Mouse (Mus musculus) limb, embryonic 15.5 days (tissue): Measurements from ENCODE around the gene Rho. TPM values are rescaled to one million over a fixed set of nuclear protein-coding genes. Genes with fewer than 3 reads are reported as not detected.

Source experiments
- ATAC-seq: fragments of 200-750 bp; cut with Nextera tagmentation; 2 replicates; pipeline ENCODE4 v1.8.0; 2017; ENCODE audit warnings: low read depth, moderate TSS enrichment; ENCODE audit not compliant: insufficient number of reproducible peaks, low FRiP score, low TSS enrichment
- H3K27ac ChIP-seq: fragments of 300-500 bp; sonication (generic); 2 replicates; pipeline ENCODE4 v1.5.1; 2015; ENCODE audit warnings: moderate library complexity, mild to moderate bottlenecking, inconsistent platforms
- H3K27me3 ChIP-seq: fragments of 300-500 bp; sonication (generic); 2 replicates; pipeline ENCODE4 v1.6.1; 2015; ENCODE audit warnings: inconsistent platforms
- H3K36me3 ChIP-seq: fragments of 300-500 bp; sonication (generic); 2 replicates; pipeline ENCODE4 v1.6.1; 2015; ENCODE audit warnings: inconsistent platforms
- H3K4me1 ChIP-seq: fragments of 300-500 bp; sonication (generic); 2 replicates; pipeline ENCODE4 v1.6.1; 2015; ENCODE audit warnings: inconsistent platforms
- H3K4me2 ChIP-seq: fragments of 300-500 bp; sonication (generic); 2 replicates; pipeline ENCODE4 v1.6.1; 2015; ENCODE audit warnings: mild to moderate bottlenecking, inconsistent platforms
- H3K4me3 ChIP-seq: fragments of 300-500 bp; sonication (generic); 2 replicates; pipeline ENCODE4 v1.5.1; 2015; ENCODE audit warnings: mild to moderate bottlenecking, inconsistent platforms
- H3K9ac ChIP-seq: fragments of 300-500 bp; sonication (generic); 2 replicates; pipeline ENCODE4 v1.6.1; 2015; ENCODE audit warnings: inconsistent platforms
- H3K9me3 ChIP-seq: fragments of 300-500 bp; sonication (generic); 2 replicates; pipeline ENCODE4 v1.6.1; 2016; ENCODE audit warnings: inconsistent platforms
- WGBS: fragments of 180-500 bp; shearing (Covaris S2); methylation state at CpG from one replicate; pipeline ENCODE4 v1.1.7; 2015; 5-methylcytosine and 5-hydroxymethylcytosine counted together
- polyA plus RNA-seq: library from polyadenylated mRNA; unstranded; fragments of >200 nt; fragmentation: Nextera tagmentation; extraction: Ambion mirVana; gene quantifications from 2 replicates; pipeline ENCODE4 v1.2.1, GENCODE M21; 2015

Gene Rho
- polyA plus RNA-seq, 1 experiment from 2014 or later, result 0.12 TPM

- no peak for ATAC-seq
- Histone ChIP-seq H3K4me2 (no peak overlapping the region), H3K36me3 (peaks cover 15% of the 10 kb centered on the region; the same call in 1 of the 2 replicates), H3K9me3 (no peaks in the 10 kb centered on the region), H3K27me3 (no peaks in the 10 kb centered on the region), H3K4me1 (peaks cover 51% of the 10 kb centered on the region), H3K9ac (no peak overlapping the region), H3K4me3 (no peak overlapping the region), H3K27ac (no peak overlapping the region)
- 70% methylated on average over 4 of the region's 6 CpGs for WGBS
Measured at GRCm38 (mm10) chr6:115969952-115970351, 38.4 kb downstream of the Rho start.

GRCm38 (mm10) chr6:115971273-115972060 is 39.9 kb downstream of the Rho start:
- no peak; the same call in 1 of the 2 replicates for ATAC-seq
- Histone ChIP-seq H3K4me2 (no peak overlapping the region), H3K9ac (no peak overlapping the region), H3K27me3 (no peaks in the 10 kb centered on the region), H3K36me3 (peaks cover 13% of the 10 kb centered on the region), H3K27ac (no peak overlapping the region; the same call in 1 of the 2 replicates), H3K4me1 (peaks cover 51% of the 10 kb centered on the region), H3K4me3 (no peak overlapping the region), H3K9me3 (no peaks in the 10 kb centered on the region)
- 24% methylated on average over 13 of the region's 13 CpGs for WGBS

DNA sequence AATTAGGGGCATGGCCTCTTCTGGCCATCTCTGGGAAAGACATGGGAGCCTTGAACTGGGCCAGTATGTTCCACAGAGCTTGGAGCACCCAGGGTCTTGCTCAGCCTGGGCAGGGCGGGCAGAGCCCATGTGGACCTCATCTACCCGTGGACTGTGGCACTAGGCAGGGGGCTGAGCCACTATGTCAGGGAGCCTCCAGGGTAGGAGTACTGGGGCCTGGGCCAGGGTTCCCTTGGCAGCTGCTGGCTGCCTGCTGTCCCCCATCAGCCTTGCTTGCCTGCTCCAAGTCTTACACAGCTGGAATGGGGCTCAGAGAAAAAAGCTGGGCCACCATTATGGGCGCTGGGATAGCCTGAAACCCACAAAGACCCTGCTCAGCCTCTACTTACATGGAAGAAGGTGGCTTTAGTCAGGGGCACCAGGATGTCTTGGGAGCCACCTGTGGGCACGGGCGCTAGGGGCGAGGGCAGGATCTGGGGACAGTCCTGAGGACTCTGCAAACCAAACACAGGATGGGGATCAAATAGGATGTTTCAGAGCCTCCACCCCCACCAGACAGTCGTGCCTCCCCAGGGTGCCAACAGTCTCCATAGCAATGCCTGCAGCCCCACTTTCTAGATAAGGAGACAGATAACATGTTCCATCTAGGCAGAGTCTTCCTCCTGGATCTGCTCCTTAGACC is 40.7 kb downstream of the Rho start:
- ATAC-seq, result peak; percentile 30; the same call in 1 of the 2 replicates
- Histone ChIP-seq H3K4me1 (peaks cover 51% of the 10 kb centered on the region), H3K4me3 (no peak overlapping the region), H3K27ac (no peak overlapping the region), H3K9ac (no peak overlapping the region), H3K4me2 (no peak overlapping the region), H3K9me3 (no peaks in the 10 kb centered on the region), H3K27me3 (no peaks in the 10 kb centered on the region), H3K36me3 (peaks cover 7% of the 10 kb centered on the region)
- 69% methylated on average over 7 of the region's 7 CpGs for WGBS

GRCm38 (mm10) chr6:115973139-115973875 is 41.8 kb downstream of the Rho start:
- peaks cover 49% of the 10 kb centered on the region for H3K4me1 ChIP-seq
- H3K9me3 ChIP-seq, result no peaks in the 10 kb centered on the region
- no peak overlapping the region for H3K4me2 ChIP-seq
- 87% methylated on average over 15 of the region's 15 CpGs for WGBS
- no peak overlapping the region for H3K27ac ChIP-seq
- ATAC-seq, result no peak
- no peak overlapping the region for H3K4me3 ChIP-seq
- no peaks in the 10 kb centered on the region for H3K27me3 ChIP-seq
- peaks cover 6% of the 10 kb centered on the region for H3K36me3 ChIP-seq
- H3K9ac ChIP-seq, result no peak overlapping the region

GRCm38 (mm10) chr6:115973881-115974662 is 42.5 kb downstream of the Rho start:
- H3K4me1 ChIP-seq, result peaks cover 43% of the 10 kb centered on the region
- no peaks in the 10 kb centered on the region for H3K9me3 ChIP-seq
- no peaks in the 10 kb centered on the region for H3K27me3 ChIP-seq
- H3K4me2 ChIP-seq, result no peak overlapping the region
- WGBS, result 65% methylated on average over 16 of the region's 16 CpGs
- no peak overlapping the region for H3K27ac ChIP-seq
- H3K4me3 ChIP-seq, result no peak overlapping the region
- no peak overlapping the region for H3K9ac ChIP-seq
- H3K36me3 ChIP-seq, result peaks cover 6% of the 10 kb centered on the region
- ATAC-seq, result no peak

DNA sequence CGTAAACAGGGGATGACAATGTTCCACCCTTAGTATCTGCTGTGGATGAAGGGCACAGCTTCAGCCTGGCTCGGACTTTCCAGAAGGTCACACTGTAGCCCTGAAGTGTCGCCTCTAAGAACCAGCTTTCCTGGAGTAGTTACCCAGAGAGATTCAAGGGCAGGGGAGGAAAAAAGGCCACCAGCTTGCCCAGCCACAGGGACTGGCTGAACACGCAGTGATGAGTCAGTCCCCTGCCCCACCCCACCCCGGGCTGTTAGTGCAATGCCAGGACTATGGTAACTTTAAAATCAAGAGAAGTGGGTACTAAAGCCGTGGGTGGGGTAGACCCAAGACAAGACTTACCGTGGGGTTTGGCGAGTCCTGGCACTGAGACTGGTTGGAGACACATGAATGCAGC is 44.1 kb downstream of the Rho start:
- Histone ChIP-seq H3K27ac (no peak overlapping the region), H3K4me3 (no peak overlapping the region), H3K27me3 (0 out of 2 replicates have a peak, but pooled peaks cover 4% of the 10 kb centered on the region), H3K36me3 (peaks cover 9% of the 10 kb centered on the region; the same call in 1 of the 2 replicates), H3K9ac (no peak overlapping the region), H3K9me3 (no peaks in the 10 kb centered on the region), H3K4me1 (peaks cover 40% of the 10 kb centered on the region), H3K4me2 (no peak overlapping the region)
- WGBS, result 82% methylated on average over 8 of the region's 8 CpGs
- no peak for ATAC-seq

DNA sequence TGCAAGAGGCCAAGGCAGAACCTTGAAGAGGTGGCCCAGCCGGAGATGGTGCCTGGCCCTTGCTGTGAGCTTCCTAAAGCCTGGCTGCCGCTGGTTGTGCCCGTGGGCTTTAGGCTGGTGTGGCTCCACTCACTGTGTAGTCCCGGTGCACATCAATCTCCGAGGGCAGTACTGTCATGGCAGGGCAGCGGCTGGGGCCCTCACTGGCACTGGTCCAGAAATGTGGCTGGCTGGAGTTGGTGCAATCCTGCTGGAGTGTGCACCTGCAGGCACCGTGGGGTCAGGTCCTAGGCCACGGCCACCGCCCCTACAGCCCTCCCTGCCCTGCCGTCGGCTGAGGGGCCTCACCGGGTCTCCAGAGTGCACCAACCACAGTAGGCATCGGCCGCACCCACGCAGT is 46.3 kb downstream of the Rho start:
- Histone ChIP-seq H3K9me3 (no peaks in the 10 kb centered on the region), H3K9ac (no peak overlapping the region), H3K4me3 (no peak overlapping the region)

GRCm38 (mm10) chr6:115978596-115978995 is 47.0 kb downstream of the Rho start:
- Histone ChIP-seq H3K36me3 (peaks cover 9% of the 10 kb centered on the region; the same call in 1 of the 2 replicates), H3K9me3 (no peaks in the 10 kb centered on the region), H3K27ac (no peak overlapping the region), H3K4me1 (peaks cover 21% of the 10 kb centered on the region), H3K4me2 (no peak overlapping the region), H3K27me3 (0 out of 2 replicates have a peak, but pooled peaks cover 4% of the 10 kb centered on the region), H3K4me3 (no peak overlapping the region), H3K9ac (no peak overlapping the region)
- WGBS, result 66% methylated on average over 8 of the region's 8 CpGs
- ATAC-seq, result no peak

More for the DNA sequence above, 46.3 kb downstream of the Rho start:
- no peak overlapping the region for H3K27ac ChIP-seq
- no peak overlapping the region for H3K4me2 ChIP-seq
- ATAC-seq, result no peak
- H3K4me1 ChIP-seq, result peaks cover 21% of the 10 kb centered on the region
- 85% methylated on average over 15 of the region's 15 CpGs for WGBS
- 0 out of 2 replicates have a peak, but pooled peaks cover 4% of the 10 kb centered on the region for H3K27me3 ChIP-seq
- peaks cover 9% of the 10 kb centered on the region; the same call in 1 of the 2 replicates for H3K36me3 ChIP-seq

- peak overlapping the region; percentile 55; the same call in 1 of the 2 replicates for H3K27ac ChIP-seq
- no peak for ATAC-seq
- WGBS, result 54% methylated on average over 7 of the region's 7 CpGs
- no peak overlapping the region for H3K9ac ChIP-seq
- no peak overlapping the region for H3K4me3 ChIP-seq
- H3K27me3 ChIP-seq, result 0 out of 2 replicates have a peak, but pooled peaks cover 4% of the 10 kb centered on the region
- no peaks in the 10 kb centered on the region for H3K9me3 ChIP-seq
- H3K4me1 ChIP-seq, result peaks cover 49% of the 10 kb centered on the region
- H3K4me2 ChIP-seq, result no peak overlapping the region
- H3K36me3 ChIP-seq, result 0 out of 2 replicates have a peak, but pooled peaks cover 3% of the 10 kb centered on the region
Measured at GRCm38 (mm10) chr6:115982889-115983288, 51.3 kb downstream of the Rho start.

DNA sequence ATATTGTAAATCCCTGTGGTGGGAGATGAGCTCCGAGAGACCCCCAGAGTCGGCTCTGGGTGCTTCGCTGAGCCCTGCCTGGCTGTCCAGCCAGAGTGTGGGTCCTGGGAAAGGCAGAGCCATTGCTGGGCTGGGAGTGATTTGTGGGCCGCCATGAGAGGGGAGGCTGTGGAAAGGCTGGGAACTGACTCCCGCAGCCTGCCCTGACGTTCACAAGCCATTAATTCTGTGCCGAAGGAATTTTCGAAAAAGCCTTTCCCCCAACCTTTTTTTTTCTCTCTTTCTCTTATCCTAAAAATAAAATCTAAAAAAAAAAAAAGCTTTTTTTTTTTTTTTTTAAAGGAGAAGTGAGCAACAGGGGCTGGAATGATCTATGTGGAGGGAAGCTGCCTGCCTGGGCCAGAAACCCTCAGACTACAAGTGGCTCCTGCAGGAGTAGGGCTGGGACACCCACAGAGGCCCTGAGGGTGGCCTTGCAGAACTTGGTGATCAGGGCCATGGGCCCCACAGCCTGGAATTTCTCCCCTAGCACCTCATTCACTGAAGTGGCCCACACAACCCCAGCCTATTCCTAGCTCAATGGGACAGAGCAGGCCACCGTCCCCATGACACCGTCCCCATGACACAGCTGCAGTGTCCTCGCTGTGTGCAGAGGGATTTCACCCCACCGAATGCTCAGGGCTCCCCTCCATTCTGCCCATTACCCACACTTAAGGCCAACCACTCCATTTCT is 51.9 kb downstream of the Rho start:
- Histone ChIP-seq H3K4me1 (peaks cover 49% of the 10 kb centered on the region), H3K36me3 (0 out of 2 replicates have a peak, but pooled peaks cover 3% of the 10 kb centered on the region), H3K4me2 (no peak overlapping the region), H3K27me3 (0 out of 2 replicates have a peak, but pooled peaks cover 4% of the 10 kb centered on the region), H3K9me3 (no peaks in the 10 kb centered on the region), H3K27ac (peak overlapping the region; percentile 61), H3K4me3 (no peak overlapping the region), H3K9ac (no peak overlapping the region)
- ATAC-seq, result no peak
- 37% methylated on average over 12 of the region's 12 CpGs for WGBS
